Mouse (Mus musculus) heart, adult 9 months (tissue): Measurements from ENCODE around the gene Orm1.

Experiments used
- DNase-seq, 2 experiments: peaks; one replicate each; pipeline ENCODE4 v3.0.0; 2022; ENCODE audit warnings: low spot score in 2 of 2

The Orm1 gene

DNA sequence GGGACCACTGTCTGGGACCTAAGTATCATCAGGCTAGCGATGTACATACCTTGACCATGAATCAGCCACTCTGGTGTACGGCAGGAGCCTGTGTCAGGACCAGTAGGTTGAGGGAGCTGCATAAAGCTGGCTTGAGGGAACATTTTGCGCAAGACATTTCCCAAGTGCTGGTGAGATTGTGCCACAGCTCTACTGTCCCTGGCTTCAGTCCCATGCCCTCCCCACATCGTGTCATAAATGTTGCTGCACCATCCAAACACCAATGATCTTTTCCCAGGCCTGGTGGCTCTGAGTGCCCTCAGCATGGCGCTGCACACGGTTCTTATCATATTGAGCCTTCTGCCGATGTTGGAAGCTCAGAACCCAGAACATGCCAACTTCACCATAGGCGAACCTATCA lies at the start of gene Orm1:
TSS of gene Orm1 (plus strand) at position 266 of the 400 bp plus-strand sequence.
- no peak for DNase-seq

DNA sequence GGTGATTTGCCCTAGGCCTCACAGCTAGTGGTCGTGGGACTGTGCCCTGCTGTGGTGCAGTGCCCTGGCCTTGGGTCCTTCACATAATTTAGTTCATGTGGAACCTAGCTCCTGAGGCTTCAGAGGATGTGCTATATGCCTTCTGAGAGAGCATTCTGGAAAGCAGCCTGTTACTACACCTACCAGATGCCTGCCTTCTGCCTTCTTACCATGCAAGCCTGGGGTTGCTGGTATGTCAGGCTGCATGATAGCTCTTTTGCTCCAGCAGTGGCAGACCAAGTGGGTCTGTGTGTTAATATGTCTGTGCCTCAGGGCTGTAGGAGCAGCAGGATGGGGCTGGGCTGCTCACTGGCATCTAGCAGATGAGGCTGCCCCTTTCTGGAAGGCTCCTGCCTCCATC lies 48.7 kb upstream of the Orm1 start:
- no peak for DNase-seq

DNA sequence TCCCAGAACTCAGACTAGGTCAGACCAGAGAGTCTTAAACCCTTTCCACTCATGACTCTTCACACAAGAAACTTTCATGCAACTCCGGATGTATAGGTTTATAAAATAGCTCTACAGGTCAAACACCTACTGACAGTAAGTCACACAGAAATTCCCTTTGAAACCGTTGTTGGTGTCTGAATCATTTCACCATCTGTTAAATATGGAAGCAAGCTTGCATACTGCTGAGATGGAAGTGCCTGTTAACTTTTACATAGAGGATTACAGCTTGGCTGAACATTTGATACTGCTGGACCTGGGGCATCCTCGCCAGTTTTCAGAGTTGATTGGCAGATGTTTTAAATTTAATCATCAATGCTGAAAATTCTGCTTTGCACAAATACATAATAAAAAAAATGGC lies 48.1 kb upstream of the Orm1 start:
- DNase-seq = no peak

DNA sequence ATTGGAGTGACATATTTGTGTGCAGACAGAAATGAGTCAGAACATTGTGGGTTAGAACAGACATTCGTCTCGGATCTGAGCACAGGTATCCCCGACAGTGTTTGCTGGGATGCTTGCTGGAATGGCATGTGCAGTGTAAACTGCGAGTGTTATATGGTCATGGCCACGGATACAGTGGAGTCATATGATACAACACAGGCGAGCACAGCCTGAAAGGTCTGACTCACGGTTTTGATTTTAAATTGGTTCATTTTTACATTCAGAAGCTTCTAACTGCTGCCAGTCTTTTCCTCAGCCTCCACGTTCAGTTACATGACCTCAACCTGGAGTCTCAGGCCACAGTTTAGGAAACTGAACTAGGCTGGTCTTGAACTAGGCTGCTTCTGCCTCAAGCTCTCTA lies 47.5 kb upstream of the Orm1 start:
- DNase-seq = no peak

DNA sequence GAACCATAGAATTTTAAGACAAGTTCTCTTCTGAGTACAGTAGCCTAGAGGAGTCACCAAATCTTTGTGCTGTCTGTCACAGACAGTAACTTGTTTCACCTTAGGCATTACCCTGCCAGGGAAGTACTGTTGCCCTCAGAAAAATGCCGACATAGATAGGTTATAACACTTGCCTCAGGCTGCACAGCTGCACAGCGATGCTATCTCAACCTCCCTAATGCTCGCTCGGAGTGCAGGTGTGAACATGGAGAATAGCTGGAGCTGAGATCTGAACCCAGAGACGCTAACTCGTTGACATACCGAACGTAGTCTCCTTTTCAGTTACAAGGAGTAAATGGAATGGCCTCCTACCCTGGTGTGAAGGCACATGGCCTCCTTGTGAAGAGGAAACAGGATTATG lies 46.2 kb upstream of the Orm1 start:
- DNase-seq = no peak

DNA sequence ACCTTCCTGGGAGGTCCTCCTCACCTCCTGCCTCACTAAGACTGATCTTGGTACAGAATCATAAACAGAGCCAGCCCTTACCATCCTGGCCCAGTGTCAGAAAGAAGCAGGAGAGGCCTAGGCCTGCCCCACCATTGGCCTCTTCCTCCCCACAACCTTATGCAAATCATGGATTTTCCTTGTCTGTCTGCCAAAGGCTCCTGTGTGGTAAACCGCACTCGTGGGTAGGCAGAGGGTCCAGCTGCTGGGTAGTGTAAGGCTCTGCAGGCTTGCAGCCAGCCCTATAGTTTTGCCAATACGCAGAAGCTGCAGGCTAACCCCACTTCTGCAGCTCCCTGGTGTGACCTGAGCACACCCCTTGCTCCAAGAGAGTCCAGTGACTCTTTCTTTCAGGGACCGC lies 41.7 kb upstream of the Orm1 start:
- DNase-seq = no peak

DNA sequence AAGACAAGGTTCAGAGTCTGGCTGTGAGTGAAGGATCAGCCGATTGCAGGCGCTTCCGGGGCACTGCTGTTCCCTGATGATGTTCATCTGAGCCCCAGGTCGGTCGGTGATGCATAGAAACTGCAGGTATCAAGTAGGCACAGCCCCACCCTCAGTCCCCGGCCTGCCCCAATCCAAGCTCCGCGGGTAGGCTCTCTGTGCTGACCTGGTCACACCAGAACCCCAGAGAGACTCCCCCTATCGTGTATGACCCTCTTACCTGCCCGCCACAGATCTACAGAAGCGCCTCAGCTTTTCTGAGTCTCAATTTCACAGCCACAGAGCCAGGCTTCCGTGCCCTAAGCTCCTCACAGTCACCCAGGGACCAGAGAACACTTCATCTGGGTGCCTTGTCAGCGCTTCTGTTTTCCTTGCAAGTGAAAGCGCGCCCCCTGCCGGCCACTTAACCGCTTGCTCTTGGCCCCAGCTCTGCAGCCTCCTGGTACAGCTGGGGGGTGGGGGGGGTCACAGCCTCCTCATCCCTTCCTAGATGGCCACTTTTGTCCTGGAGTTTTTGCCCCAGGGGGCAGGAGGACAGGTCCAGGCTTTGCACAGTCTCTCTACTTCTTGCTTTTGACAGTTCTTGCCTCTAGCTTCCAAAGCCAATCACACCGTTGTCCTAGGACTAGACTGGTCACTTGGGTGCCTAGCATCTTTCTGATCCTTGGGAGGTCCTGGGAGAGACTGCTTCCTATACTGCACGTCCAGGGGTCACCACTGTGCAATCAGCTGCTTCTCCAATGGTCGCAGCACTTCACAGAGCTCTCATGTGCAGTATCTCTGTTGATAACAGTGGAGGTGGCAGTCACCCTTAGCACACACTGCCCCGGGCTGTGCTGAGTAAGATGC lies 36.9 kb upstream of the Orm1 start:
- DNase-seq = peak; percentile 63 to 84

DNA sequence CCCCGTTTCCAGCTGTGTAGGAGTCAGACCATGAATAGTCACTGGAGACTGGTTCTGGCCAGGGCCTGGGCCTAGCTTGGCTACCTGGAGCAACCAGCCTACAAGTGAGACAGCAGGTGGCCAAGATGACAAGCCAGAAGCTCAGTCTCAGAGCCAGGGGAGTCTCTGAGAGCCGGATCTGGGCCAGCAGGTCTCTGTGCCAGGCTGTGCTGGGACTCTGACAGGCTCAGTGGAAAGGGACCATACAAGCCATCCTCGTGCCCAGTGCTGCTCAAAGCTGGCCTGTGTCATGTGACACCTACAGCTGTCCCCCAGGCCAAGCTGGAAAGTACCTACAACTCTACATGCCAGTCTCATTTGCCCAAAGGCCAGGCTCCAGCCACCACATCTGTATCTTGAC lies 36.0 kb upstream of the Orm1 start:
- DNase-seq = peak; percentile 24 to 29

DNA sequence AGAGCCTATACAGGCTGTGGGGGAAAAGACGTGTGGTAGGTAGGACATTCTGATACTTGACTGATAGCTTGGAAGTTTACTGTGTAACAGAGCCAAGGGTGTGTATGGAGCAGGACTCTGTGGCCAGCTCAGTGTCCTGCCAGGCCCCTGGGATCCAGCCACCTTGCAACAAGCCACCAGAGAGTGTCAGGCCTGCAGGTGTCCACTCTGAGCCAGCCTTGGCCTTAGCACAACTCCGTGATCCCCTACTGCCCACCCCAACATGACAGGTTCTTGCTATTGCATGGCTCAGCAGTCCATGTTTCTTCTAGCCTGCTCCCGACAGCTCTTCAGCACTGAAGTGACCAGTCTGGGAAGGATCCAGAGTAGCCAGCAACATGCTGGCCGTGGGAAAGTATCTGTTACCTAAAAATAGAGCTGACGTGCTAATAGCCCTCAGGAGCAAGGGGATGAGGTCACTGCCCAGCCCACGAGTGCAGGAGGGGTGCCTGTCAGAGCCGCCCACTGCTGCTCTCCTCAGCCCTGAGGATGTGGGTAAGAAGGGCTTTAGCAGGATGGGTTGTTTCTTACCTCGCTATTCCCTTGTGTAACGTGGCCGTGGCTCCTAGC lies 34.0 kb upstream of the Orm1 start:
- peak; percentile 68 to 74 for DNase-seq

DNA sequence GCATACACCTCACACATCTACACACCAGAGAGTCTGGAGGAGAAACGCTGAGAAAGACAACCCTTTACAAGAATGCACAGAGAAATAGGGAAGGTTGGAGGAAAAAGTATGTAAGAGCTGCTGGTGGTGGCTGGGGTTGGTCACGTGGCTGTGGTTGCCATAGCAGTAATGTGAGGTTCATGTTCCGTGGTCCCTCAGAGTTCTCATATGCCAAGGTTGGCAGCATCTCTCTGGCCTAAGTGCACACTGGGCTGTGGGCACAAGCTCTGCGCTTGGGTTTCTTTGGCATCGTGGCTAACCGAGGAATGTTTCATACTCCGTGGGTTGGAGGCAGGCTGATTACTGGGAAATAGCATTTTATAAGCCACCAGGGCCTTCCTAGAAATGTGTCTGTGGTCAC lies 32.9 kb upstream of the Orm1 start:
- no peak for DNase-seq

DNA sequence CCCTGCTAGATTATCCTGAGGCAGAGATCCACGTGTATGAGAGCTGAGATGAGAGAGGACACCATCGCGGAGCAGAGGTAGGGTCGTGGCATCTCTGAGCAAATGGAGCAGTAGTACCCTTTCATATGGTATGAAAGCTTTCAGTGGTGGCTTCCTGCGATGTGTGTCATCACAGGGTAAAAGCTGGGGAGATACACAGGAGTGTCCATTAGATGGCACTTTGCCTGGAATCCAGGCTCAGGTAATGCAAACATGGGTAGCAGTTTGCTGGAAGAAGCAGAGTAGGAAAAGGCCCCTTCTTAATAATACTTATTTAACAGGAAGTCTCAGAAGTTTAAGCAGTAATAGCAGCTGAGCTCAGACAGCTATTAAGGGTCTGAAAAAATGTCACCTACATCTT lies 30.3 kb upstream of the Orm1 start:
- no peak for DNase-seq

DNA sequence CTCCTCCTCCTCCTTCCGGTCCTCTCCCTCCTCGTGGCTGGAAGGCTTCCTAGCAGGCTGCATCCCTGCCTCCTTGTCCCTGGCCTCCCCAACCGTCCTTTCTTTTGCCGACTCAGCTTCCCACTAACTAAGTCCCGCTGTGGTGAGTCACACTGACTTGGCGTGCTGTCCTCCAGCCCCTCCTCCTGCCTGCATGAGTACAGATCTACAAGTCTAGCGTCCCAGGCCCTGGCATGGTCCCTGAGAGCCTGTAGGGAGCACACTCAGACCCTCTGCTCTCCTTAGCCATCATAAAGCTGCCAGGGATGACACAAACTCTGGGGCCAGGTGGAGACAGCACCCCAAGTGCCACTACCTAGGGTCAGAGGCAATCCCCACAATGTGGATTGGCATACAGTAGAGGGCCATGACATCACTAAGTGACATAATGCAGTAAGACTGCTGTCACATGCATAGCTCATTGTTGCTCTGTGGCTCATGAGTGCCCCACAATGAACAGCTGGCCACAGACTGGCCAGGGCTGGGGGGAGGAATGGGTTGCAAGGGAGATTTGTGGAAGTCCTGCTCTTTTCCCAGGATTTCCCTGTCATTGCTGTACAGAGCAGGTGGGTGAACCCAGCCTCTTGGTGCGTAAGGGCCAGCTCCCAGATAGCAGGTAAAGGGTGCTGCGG lies 28.1 kb upstream of the Orm1 start:
- peak; percentile 47 to 62 for DNase-seq

DNA sequence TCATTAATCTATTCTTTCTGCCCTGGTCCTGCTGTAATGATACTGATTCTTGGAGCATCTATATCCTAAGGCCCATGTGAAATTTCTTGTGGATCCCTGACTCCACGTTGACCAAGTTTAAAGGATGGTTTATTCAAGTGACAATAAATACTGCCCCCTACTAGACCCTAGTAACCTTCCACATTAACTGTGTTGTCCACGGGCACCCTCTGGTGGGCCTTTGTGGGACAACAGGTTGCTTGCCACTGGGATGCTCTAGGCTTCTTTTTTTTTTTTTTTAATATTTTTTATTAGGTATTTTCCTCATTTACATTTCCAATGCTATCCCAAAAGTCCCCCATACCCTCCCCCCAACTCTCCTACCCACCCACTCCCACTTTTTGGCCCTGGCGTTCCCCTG lies 24.8 kb upstream of the Orm1 start:
- DNase-seq = peak in 1 of 2 experiments; percentile 41

DNA sequence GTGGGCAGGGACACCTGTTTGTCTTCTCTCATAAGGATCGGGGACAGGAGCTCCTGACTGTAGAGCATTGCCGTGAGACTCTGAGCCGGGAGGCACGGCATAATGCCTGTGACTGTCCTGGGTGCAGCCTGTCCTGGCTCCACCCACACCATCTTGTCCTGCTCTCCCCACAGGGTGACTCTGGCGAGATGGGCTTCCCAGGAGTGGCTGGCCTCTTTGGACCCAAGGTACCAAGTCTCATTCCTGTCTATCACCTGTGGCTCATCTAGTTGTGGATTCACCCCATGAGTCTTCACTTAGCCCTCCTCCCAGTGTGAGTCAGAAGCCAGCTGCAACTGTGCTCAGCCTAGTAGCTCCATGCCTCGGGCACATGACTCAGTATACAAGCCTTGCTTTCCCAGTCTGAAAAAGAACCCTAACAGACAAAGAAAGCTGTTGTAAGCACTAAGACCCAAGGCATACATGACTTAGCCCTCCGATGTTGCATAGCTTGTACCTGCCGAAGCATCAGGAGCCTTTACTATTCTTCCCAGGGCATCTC lies 21.0 kb upstream of the Orm1 start:
- no peak for DNase-seq

DNA sequence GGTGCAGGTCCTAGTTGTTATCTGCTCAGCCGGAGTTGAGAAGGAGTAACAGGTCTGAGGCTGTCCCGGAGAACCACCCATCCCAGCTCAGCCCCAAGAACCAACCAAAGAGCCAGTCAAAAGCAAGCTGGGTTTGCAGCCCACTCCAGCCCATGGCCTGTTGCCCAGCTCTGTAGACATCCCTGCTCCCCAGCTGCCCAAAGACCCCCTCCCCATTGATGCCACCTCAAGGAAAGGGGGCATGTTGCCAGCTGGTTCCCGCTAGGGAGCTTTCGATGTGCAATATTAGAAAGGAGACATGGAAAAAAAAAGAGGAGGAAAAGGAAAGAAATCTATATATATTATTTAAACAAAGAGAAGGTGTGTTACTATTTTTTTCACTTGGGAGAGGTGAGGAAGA lies 11.0 kb upstream of the Orm1 start:
- no peak for DNase-seq

DNA sequence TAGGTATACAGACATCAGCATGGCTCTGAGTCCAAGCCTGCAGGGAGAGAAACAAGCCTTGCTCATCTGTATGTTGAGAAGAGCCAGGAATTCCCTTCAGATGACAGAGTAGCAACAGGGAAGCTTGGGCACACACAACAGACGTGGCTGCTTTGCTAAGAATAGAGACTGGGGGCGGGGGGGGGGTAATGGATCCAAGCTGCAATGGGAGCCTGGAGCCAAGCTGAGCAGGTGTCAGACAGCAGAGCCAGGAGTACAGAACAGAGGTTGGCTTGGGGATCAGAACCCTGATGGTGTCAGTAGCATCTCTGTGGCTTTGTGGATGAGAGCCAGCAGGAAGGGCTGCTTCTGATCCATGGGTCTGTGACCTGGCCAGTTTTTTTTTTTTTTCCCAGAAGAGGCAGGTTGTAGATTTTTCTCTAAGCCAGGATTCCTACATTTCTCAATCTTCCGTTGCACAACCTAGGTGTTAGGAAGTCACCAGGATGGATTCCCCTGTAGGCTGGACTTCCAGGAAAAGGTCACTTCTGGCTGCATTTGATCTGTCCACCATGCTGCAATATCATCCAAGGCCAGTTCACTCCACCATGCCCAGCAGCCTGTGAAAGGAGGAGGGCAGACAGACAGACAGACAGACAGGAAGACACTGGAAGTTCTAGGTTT lies 5.8 kb upstream of the Orm1 start:
- DNase-seq = no peak

DNA sequence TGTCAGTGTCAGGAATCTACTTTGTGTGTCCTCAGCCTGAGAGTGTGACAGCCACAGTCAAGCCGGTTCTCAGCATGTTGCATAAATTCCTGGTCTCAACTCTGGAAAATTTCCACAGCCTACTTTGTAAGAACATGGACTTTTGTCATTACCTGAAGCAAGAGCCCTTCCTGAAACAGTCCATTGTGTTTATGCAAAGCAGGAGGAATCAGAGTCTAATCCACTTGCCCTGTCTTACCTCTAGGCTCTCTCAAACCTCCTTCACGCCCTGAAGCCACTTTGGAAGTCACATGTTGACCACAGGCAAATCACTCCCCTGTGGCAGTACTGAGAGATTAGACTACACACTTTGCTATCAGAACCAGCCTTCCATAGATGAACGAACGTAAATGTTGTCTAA lies 1.9 kb upstream of the Orm1 start:
- no peak for DNase-seq

DNA sequence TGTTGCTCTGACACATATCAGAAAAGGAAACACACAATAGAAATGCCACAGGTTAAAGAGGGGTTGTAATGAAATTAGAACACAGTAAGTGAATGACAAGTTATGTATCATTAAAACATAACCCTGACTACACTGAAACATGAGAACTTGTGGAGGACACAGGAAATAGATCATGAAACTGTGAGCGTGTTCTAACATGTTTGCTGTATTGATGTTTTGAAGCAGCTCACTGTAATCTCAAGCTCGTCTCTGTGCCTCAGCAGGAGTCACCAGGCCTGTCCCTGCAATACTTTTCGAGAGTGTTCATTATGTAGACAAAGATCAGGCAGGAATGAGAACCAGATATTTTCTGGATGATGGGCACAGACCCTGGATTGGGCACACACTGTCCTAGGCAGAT lies 752 bp upstream of the Orm1 start:
- DNase-seq = no peak

DNA sequence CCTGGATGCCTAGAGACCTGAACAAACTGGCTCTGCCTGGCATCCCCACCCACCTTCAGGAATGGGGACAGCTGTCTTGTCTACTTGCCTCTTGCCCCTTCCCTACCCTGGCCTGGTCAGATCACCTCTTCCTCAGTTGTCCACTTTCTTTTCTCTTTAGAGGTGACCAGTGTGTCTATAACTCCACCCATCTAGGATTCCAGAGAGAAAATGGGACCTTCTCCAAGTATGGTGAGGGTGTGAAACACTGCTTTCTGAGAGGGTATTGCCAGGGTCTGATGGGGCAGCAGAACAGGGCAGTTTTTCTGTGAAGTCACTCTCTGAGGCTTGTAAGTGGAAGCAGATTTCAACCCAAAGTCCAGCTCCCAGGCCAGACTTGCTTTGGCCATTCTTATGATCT lies 901 bp downstream of the Orm1 start:
- DNase-seq = no peak

DNA sequence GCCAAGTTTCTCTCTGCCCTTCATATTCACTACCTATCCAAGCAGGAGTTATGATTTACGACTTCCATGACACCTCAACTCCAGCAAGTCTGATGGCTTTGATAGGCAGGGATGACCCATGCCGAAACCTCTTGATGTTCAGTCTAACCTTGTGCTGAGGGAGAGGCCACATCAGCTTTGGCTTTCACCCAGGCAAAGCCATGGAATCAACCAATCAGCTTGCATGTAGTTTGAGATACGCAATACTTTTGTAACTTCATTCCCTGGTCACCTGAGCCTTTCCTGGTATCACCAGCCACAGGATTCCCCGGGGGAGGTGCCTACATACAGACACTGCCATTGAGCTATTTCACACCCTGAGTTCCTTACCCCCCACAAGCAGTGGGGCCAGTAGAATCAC lies 2.3 kb downstream of the Orm1 start:
- DNase-seq = no peak

DNA sequence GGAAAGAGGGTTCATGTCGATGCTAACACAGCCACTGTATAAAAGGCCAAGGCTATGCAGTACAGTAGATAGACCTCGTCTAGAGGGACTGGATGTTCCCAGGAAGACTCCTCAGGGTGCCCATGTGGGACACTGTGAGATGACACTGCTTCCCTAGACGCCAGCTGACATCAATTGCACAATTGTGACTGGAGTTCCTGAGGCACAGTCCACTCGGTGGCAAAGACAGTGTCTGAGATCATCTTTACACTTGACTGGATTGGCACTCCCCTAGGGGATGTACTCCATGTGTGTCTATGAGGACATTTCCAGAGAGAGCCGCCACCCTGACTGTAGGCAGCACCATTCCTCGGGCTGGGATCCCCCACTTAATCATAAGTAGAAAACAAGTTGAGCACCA lies 4.2 kb downstream of the Orm1 start:
- no peak for DNase-seq
